Mouse (Mus musculus): ENCODE measurements around the gene Cldn2.

GRCm38 (mm10) chrX:139769975-139770637, 30.5 kb upstream of the Cldn2 start:
- TF ChIP-seq CHD2 (IDR thresholded peaks at IDR 0.05; ENCODE audit: low read length) (no peak), TAL1 (IDR thresholded peaks at IDR 0.05; ENCODE audit: low read length) (no peak), GABPA (IDR thresholded peaks at IDR 0.05; ENCODE audit: low read depth, low read length) (no peak), POLR2A (IDR thresholded peaks at IDR 0.05; ENCODE audit: control insufficient read depth in 1 of 2, insufficient read depth in 1 of 2, low read depth in 1 of 2, low read length in 2 of 2, poor library complexity in 1 of 2) (no peak), EP300 (IDR thresholded peaks at IDR 0.05; ENCODE audit: low read depth in 1 of 2, low read length in 2 of 2) (no peak), BHLHE40 (IDR thresholded peaks at IDR 0.05; ENCODE audit: borderline replicate concordance, low read depth, low read length) (no peak), POLR2AphosphoS2 (IDR thresholded peaks at IDR 0.05; ENCODE audit: low read length) (no peak), CHD1 (IDR thresholded peaks at IDR 0.05; ENCODE audit: low read depth, low read length) (no peak), USF2 (IDR thresholded peaks at IDR 0.05; ENCODE audit: borderline replicate concordance in 1 of 2, insufficient read depth in 1 of 2, low read depth in 1 of 2, low read length in 2 of 2) (no peak), USF1 (IDR thresholded peaks at IDR 0.05; ENCODE audit: low read depth, low read length) (no peak), CTCF (IDR thresholded peaks at IDR 0.05 in 2 of 3, conservative IDR thresholded peaks at IDR 0.05 in 1 of 3; ENCODE audit: control insufficient read depth in 1 of 3, insufficient read depth in 1 of 3, low read depth in 2 of 3, low read length in 3 of 3, poor library complexity in 1 of 3, severe bottlenecking in 1 of 3) (no peak), ETS1 (IDR thresholded peaks at IDR 0.05; ENCODE audit: low read depth, low read length) (no peak), MXI1 (IDR thresholded peaks at IDR 0.05; ENCODE audit: low read depth, low read length) (no peak), E2F4 (IDR thresholded peaks at IDR 0.05; ENCODE audit: borderline replicate concordance, low read depth, low read length) (no peak)
